Mouse (Mus musculus) ES-Bruce4 (cell line): ENCODE measurements around the gene Ndrg4.

ENCODE experiments used
- CTCF ChIP-seq: IDR thresholded peaks from one replicate; pipeline ENCODE4 v1.8.1; 2011; ENCODE audit warnings: low read depth, low read length
- POLR2A ChIP-seq: IDR thresholded peaks from one replicate; pipeline ENCODE4 v1.8.1; 2011; ENCODE audit warnings: low read length; ENCODE audit not compliant: insufficient read depth

DNA sequence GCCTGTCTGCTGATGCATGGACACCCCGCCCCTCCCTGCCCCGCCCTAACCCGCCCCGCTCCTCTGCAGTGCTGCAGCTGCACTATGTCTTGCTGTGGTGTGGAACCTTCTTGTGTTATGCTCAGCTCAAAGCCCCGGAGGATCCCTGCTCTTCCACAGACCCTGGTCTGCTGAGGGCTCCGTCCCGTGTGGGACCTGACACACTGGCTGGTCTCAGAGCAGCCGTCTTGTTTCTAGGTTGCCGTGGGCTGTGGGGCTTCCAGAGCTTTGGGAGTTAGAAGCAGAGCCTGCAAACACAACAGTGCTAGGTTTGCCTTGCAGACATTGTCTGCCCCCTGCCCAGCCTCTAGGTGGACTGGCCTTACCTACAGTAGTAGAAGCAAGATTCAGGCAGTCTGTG is 35.6 kb downstream of the Ndrg4 start:
- TF ChIP-seq CTCF (no peak), POLR2A (no peak)
